Mouse (Mus musculus) left cerebral cortex, adult 18-20 months (tissue): ENCODE measurements around the gene Nf2. TPM values are rescaled to one million over a fixed set of nuclear protein-coding genes. Genes with fewer than 3 reads are reported as not detected.
"Not testable (repeated sequence)": the region's sequence is repeated elsewhere in the genome, so short reads cannot be mapped to it uniquely, and the experiment has no call there.

Experiments
- DNase-seq, 2 experiments: peaks; one replicate each; pipeline ENCODE4 v3.0.0; 2021 to 2022; ENCODE audit warnings: low spot score in 2 of 2, mixed read lengths in 1 of 2
- total RNA-seq, 2 experiments: library from RNA; stranded (reverse); gene quantifications; 2 replicates each; pipeline ENCODE4 v1.2.3; 2021

The Nf2 gene
- total RNA-seq, 2 experiments from 2014 or later, result 68.1 to 69.3 TPM

DNA sequence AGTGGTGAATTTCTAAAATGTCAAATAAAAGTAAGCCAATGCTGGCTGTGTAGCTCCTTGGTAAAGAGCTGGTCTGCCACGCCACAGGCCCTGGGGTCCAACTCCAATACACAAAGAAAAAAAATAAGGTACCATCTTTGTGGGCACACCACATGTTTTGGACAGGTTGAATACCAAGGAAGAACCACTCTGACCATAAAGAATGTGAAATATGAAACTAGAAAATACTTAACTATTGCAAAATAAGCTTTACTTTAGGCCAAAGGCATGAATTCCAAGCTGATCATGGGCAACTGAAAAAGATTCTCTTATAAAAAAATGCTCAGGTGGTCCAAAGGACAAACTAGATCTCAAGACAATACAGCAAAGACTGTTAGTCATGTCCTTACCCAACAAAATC lies 11.1 kb downstream of the Nf2 start:
- no peak for DNase-seq

DNA sequence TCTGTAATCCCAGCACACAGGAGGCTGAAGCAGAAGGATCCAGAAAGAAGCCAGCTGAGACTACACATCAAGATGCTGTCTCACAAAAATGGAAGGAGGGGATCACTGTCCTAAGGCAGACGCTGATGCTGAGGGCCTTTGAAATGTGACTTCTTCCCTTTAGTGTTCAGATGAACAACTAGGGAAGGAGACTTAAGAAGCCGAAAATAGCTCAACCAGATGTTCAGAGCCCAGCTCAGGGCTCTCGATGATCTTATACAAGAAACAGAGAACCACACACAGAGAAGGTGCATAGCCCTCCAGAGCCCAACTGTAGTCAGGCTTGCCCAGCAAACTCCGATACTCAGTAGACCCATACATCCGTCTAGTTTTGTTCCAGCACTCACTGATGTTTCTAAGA lies 12.0 kb downstream of the Nf2 start:
- DNase-seq, result no peak

DNA sequence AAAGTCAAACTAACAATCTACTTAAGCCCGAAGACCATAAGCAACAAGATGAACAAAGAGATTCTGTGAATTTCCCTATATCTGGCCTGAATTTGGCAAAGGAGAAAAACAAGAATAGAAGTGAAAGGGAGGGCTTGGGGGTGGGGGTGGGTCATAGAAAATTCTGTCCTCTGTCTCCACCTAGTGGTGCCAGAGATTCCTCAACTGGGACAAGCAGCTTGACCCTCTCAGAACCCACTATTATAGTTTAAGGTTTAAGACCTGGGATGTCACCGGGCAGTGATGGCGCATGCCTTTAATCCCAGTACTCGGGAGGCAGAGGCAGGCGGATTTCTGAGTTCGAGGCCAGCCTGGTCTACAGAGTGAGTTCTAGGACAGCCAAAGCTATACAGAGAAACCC lies 12.6 kb downstream of the Nf2 start:
- DNase-seq, result peak; percentile 17 to 56

DNA sequence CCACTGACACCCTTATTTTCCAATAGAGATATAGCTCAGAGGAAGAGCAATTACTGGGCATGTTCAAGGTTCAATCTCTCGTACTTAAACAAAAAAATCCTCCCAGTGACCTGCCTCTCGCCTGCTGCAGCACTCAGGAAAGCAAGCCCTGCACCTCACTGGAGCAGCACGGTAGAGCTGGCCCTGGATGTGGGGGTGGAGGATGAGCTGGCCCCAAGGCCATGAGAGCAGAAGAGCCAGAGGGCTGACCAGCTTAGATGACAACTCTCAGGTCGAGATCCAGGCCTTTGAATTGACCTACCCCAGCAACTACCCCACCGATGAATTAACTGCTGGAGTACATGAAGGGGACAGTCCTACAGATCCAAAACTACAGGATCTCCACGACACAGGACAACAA lies 13.9 kb downstream of the Nf2 start:
- DNase-seq, result no peak

DNA sequence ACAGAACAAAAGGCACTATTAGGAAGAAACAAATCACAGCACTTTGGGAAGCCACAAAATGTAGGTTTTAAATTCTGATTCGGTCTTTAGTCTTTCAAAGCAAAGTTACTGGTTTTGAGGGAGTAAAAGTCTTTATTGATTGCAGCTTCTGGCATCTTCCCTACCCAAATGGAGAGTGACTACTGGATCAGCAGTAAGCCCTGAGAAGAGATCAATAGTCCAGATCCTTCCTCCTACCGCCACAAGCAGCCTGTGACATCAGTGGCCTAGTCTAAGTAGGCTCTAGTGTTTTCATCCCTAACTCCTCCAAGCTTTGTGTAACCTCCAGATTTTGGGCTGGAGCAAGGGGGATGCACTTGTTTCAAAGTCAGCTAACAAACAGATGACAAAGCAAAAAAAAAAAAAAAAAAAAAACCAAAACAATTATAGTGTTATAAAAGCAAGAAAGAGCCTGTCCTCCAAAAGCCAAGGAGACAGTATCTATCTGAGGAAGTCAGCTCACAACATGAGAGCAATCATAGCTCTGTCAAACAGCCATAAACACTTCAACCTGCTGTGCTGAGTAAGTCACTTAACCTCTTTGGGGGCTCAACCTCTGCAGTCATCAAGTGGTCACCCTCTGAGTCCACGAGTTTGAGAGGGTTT lies 15.9 kb downstream of the Nf2 start:
- no peak for DNase-seq

DNA sequence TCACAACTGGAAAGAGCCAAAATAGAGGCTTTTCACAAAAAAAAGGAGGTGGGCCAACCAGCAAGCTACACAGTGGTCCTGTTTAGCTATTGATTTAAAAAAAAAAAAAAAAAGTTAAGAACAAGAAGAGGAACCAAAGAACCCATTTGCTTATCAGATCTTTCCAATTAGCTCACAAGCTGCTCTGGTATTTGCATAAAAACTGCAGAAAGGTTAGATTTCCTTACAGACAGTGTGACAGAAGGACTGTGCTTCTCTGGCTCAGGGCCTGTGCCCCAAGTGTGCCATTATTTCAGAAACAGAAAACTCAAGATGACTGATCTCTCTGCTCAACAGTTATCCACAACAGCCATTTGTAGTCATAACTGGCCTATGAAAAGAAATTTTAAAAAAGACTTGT lies 18.3 kb downstream of the Nf2 start:
- DNase-seq, result no peak

DNA sequence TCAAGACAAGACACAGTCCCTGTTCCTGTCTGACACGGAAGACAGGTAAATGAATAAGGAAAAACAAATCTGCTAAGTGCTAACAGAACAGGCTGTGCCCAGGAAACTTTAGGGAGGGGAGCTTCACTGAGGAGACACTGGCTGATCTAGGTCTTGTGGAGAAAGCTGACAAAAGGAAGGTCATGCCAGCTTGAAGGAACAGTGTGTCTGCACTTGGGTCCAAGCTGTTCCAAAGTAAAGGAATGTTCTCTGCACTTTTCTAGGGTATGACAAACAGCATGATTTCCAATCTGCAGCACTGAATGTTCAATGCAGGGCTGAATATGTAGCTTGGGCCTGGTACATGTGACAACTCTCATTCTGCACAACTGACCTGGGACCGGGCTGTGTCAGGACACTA lies 21.4 kb downstream of the Nf2 start:
- no peak for DNase-seq

DNA sequence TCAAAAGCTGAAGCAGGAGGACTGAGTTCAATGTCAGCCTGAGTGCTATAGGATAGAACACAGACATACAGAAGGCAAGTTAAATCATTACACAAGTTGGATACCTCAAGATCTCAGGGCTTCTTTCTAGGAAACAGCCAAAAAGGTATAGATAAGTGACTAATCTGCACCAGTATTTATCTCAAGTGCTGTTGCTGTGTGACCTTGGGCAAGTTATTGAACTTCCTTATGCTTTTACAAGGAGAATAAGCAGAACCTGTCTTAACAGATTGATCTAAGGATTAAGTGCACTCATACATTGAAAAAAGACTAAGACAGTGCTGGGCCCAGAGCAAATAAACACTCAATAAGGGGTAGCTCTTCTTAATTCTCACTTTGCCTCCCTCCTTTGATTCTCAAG lies 22.0 kb downstream of the Nf2 start:
- DNase-seq, result no peak

DNA sequence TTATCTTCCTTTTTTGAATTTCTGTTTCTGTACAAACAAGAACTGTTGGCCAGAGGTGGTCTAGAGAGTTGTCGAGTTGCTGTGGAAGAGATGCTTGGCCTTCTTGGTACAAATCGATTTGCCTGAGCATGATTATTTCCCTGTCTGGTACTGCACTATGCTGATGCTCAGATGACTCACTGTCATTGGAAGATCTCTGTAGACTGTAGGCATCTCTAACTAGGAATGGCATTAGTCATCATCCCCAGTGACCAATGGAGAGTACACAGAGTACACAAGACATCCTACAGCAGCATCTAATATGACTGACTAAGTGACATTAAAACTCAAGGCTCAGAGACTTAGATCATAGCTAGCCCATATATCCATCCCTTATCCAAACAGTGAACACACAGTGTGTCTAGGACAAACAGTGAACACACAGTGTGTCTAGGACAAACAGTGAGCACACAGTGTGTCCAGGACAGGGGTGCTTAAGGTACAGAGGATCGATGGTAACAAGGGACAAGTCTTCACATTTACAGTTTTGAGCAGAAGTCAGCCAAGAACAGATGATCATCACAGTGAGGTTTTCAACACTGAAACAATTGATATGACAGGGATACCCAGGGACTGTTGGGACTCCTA lies 23.1 kb downstream of the Nf2 start:
- DNase-seq, result no peak

DNA sequence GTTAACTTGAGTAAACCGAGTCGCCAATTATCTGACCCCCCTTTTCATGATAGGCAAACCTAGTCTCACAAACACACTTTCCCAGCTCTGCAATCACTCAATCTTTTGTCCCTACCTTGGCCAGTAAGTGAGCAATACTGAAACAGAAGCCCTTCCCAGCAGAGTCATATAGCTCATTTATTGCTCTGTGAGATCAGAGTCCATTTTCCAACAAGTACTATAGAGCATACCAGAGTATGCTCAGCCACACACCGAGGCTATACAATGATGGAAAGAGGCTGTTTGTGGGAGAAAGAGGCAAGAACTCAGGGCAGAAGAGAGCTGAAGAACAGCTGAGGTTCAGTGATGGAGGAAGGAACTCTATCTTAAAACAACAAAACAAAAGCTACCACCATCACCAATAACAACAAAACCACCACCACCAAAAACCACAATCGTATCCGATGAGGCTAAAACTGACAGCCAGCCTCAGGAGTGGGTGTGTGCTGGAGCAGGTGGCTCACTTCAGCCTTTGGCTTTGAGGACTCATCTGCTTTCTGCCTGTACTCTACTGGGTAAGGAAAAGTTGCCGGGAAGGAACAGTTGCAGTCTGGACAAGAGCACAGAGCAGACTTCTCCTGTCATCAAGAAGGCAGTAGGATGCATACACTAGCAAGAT lies 25.6 kb downstream of the Nf2 start:
- no peak for DNase-seq

DNA sequence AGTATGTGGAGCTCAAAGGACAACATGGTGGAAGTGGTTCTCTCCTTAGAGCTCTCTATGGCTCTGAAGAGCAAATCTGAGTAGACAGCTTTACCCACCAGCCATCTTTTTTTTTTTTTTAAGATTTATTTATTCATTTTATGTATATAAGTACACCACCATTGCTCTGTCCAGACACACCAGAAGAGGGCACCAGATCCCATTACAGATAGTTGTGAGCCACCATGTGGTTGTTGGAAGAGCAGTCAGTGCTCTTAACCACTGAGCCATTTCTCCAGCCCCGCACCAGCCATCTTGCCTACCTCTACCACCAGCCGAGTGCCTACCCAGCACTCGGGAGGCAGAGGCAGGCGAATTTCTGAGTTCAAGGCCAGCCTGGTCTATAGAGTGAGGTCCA lies 26.9 kb downstream of the Nf2 start:
- DNase-seq, result not testable (repeated sequence)

DNA sequence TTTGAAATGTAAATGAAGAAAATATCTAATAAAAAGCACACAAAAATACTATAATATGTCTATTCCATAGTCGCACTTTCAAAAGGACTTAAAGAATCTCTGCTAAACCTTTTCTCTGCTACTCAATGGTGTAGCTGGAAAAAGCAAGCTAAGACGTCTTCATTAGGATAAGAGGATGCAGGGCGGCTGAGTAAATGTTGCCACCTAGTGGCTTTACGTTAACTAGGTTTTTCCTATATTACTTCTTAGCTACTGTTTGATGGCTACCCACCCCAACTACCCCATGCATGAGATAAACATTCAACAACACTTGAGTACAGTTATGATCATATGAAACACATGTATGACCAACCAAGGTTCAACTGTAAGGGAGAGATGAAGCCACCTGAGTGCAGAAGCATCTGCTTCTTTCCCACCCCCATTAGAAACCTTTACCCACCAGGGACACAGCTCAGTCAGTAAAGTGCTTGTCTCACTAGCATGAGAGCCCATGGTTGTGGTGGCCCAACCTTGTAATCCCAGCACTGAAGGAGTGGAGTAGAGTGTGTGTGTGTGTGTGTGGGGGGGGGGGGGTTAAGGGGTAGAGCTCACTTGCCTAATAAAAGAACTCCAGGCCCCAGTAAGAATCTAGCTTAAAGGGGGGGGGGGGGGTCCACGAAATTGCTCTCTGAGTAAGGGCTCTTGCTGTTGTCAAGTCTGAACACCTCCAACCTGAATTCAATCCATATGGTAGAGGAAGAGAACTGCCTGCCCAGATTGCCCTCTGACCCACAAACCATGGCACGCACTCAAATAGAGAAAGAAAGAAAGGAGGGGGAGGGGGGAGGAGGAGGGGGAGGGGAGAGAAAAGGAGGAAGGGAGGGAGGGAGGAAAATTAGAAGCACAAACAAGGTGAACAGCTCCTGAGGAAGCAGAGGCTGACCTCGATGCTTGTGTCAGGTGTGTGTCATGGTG lies 27.6 kb downstream of the Nf2 start:
- no peak for DNase-seq

DNA sequence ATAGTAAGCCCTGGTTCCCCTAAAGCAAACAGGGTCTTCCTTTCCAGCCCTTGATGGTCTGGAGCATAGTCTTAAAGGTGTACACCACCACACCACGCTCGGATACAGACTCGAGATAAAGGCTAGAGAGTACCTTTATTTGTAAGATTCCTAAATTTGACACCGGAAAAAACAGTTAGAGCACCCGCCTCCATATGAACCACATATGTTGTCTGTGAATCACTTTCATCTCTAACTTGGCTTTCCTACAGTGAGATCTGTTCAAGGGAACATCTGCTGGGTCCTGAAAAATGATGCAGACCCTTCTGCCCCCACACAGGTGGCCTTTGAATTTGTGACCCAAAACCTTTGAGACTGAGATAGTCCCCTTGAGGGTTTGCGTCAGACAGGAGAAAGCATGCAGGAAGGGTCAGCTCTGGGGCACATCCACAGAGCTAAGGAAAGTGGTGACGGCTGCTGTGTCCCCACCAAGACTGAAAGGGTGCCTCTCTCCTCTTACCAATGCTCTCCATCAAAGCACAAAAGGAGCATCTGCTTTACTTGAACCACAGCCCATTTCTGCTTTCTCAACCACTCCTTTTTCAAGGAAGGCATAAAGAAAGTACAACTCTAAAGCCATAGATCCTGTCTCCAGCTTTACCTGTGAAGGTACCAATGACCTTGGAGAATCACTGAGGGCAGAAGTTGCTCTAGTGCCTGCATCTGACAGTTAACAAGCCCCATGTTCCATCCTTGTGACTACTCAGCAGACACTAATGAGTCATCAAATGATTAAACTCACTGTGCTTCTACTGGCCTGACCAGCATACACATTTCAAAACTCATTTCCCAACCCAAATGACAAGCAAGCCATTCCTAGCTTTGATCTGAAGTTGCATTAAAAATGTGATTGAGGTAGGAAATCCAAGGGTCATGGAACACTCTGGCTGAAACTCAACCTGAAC lies 34.6 kb downstream of the Nf2 start:
- peak; percentile 5 to 12 for DNase-seq

DNA sequence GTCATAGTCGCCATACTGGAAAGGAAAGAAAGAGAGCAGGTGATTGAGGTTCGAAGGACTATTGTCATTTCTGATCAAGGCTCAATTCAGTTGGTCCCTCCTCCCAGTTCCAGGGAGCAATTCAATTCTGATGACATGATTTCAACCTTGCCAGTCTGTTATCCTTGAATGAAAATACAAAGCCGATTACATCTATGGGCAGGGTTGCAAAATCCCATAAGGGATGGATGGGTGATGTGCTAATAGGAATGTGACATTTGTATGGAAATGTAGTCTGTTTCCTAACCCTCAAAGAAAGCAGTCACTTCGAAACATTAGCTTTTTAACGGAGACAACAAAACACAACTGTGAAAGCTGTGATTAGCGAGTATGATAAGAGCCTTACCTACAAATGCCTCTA lies 41.0 kb downstream of the Nf2 start:
- DNase-seq, result no peak

DNA sequence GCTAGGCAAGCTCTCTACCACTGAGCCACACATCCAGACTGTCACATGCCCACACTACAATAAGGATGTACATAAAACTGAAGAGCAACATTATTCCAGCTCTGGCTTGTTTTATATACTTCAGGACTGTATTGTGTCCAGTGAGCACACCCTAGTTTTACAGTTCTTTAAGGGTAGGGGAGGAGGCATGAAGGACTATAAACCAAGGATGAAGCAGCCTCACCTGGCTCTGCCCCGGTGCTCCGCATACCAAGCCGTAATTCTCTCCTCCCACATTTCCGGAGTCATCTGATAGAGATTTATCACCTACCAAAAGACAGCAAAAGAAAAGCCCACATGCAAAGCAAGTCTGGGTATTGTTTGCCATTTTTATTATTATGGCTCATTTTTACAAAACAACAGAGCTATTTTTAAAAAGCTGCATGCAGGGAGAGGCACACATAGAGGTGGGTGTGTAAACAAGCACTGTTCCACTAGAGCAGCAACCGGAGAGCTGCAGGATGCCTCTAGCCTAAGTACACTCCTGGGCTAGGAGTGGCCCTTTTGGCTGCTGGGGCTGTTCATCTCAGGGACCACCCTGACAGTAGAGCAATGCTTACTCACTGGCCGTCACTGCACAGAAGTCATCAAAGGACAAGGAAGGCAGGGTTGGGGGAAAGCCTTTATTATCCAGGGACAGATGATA lies 43.2 kb downstream of the Nf2 start:
- DNase-seq, result no peak

DNA sequence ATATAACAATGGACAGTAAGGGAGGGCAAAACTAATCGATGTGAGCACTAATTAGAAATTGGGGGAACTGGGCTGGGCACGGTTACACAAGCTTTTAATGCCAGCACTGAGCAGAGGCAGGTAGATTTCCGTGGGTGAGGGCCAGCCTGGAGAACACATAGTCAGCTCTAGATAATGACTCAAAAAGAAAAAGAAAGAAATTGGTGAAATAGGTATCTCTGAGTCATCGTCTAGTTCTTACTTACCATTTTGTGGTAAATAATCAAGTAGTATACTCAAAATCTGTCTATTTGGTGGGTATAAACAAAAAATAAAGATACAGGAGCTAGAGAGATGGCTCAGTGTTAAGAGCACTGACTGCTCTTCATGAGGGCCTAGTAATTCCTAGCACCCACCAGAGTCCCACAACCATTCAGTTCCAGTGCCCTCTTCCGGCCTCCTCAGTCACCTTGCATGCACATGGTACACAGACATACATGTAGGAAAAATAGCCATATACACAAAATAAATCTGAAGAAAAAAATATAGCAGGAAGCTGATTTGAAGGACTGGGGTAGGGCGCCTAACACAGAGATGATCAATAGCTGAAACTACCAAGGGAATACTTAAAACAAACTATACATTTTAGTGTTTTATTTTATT lies 44.3 kb downstream of the Nf2 start:
- DNase-seq, result no peak

DNA sequence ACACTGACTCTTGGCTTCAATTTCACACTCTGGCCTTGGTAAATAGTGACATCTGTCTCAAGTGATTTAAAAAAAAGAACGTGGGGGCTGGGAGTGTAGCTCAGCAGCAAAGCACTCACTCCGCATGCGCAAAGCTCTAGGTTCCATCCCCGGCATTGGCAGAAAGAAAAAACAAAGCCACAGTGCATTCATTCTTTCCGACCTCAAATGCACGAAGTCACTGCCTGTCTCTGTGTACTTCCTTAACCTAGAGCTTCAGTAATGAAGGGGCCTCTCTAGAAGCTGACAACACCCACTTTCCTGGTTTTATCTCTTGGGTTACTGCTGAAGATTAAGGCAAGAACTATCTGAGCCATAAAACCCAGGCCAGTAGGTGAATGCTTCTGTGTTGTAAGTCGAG lies 45.4 kb downstream of the Nf2 start:
- DNase-seq, result no peak

DNA sequence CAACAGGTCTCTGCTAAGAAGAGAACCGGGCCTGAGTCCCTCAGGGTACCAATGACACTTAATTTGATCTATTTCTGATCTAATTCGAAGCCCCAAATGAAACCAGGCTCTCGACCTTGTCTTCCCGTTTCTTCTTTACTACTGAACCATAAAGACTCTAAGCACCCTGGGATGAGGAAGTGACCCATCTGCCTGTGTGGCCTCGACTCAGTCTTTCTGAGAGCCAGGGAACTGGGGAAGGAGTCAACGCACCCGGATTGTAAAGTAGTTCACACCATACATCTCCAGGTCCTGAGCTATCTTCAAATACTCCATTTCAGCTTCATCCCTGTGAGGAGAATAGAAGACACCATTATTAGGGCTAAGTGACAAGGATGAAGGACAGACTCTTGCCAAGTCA lies 45.9 kb downstream of the Nf2 start:
- no peak for DNase-seq

DNA sequence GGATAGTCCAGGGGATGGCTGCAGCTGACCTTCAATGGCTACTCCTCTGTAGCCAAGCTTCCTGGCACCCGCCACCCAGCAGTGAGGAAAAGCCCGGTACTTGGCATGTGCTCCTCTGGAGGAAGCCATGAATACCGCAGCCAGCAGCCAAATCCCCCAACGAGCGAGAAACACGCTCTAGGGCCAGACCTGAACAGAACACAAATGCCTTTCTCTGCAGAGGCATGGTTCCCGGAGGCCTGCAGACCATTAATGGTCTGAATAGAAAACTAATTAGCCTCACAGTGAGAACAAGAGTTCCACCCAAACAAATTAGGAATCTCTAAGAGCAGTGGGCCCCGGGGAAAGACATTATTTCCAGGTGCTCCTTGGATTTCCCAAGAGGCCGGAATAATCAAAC lies 46.3 kb downstream of the Nf2 start:
- DNase-seq, result peak; percentile 37 to 40
